Mouse (Mus musculus): Measurements from ENCODE around the gene Dscaml1. TPM values are rescaled to one million over a fixed set of nuclear protein-coding genes. Genes with fewer than 3 reads are reported as not detected.

The Dscaml1 gene
- polyA plus RNA-seq, 1 experiment = not detected

DNA sequence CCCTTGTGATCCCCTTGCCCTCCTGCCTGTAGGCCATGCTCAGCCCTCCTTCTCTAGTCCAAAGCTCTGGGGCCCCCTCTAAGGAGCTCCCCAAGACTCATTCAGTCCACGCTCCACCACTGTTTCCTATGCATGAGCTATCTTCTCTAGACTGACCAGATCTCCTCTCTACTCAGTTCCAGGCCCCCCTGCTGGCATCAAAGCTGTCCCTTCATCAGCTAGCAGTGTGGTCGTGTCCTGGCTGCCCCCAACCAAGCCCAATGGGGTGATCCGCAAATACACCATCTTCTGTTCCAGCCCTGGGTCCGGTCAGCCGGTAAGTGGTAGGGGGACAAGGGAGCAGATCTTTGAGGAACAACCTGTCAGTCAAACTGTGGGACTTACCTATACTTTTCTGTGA is 305.4 kb downstream of the Dscaml1 start:
- no peak overlapping the region for H3K4me3 ChIP-seq (replicated peaks; ENCODE audit: control insufficient read depth, low read depth, low read length)
- 88% methylated on average over 5 of the region's 5 CpGs for WGBS
- no peaks in the 10 kb centered on the region for H3K4me1 ChIP-seq (ENCODE audit: control insufficient read depth, insufficient read depth, low read length)
- TF ChIP-seq POLR2A (IDR thresholded peaks at IDR 0.05; ENCODE audit: borderline replicate concordance, control insufficient read depth, low read depth, low read length) = no peak
- TF ChIP-seq CTCF (IDR thresholded peaks at IDR 0.05; ENCODE audit: control insufficient read depth, insufficient read depth, low read length) = no peak
- H3K27ac ChIP-seq (ENCODE audit: control insufficient read depth, insufficient read depth, low read depth, low read length, poor library complexity) = no peak overlapping the region

DNA sequence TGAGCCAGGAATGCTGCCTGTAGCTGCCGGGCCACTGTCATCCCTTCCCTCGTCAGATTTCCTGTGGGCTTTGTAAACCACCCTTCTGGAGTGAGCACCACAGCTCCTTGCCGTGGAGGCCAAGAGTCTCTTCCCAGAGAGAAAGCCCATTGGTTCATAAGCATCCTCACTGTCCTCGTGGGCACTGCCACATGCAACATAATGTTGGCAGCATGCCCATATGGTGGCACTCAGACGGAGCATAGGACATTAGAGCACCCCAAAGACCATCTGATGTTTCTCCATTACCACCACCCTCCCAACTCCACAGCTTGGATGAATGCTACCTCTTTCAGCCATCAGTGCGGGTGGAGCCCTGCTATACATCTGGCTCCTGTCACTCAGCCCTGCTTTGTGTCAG is 306.8 kb downstream of the Dscaml1 start:
- Histone ChIP-seq H3K4me3 (replicated peaks; ENCODE audit: control insufficient read depth, low read depth, low read length) (no peak overlapping the region), H3K27ac (ENCODE audit: control insufficient read depth, insufficient read depth, low read depth, low read length, poor library complexity) (no peak overlapping the region), H3K4me1 (ENCODE audit: control insufficient read depth, insufficient read depth, low read length) (no peaks in the 10 kb centered on the region)
- TF ChIP-seq CTCF (IDR thresholded peaks at IDR 0.05; ENCODE audit: control insufficient read depth, insufficient read depth, low read length) (no peak), POLR2A (IDR thresholded peaks at IDR 0.05; ENCODE audit: borderline replicate concordance, control insufficient read depth, low read depth, low read length) (no peak)
- 27% methylated on average over 6 of the region's 6 CpGs for WGBS

DNA sequence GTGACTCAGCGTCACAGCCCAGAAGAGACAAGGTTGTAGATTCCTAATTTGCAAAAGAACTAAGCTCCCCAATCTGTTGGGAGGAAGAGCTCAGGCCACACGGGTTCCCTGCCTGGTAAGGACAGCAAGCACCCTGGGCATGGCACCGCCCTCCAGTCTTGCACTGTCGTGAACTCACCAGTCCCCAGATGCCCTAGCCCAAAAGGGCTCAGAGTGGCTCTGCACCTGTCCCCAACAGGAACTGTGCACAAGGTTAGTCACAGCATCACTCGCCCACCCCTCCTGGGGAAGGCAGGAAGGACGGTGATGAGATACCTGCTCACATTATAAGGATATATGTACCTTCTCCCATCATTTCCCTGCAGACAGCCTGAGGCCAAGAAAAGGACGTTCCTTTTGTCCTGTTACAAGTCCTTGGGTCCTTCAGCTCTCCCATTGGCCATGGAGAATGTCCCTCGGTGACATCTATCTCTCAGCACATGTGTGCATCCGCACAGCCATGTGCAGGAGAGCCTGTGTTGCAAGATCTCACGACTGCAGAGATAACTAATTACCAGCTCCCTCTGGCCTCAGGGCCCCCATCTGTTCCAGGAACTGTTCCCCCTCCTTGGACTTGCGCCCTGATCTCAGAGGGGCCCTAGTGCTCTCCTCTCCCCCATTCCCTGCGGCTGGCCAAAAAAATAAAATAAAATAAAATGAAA is 312.7 kb downstream of the Dscaml1 start:
- TF ChIP-seq POLR2A (IDR thresholded peaks at IDR 0.05; ENCODE audit: borderline replicate concordance, control insufficient read depth, low read depth, low read length) (no peak), CTCF (IDR thresholded peaks at IDR 0.05; ENCODE audit: control insufficient read depth, insufficient read depth, low read length) (no peak)

DNA sequence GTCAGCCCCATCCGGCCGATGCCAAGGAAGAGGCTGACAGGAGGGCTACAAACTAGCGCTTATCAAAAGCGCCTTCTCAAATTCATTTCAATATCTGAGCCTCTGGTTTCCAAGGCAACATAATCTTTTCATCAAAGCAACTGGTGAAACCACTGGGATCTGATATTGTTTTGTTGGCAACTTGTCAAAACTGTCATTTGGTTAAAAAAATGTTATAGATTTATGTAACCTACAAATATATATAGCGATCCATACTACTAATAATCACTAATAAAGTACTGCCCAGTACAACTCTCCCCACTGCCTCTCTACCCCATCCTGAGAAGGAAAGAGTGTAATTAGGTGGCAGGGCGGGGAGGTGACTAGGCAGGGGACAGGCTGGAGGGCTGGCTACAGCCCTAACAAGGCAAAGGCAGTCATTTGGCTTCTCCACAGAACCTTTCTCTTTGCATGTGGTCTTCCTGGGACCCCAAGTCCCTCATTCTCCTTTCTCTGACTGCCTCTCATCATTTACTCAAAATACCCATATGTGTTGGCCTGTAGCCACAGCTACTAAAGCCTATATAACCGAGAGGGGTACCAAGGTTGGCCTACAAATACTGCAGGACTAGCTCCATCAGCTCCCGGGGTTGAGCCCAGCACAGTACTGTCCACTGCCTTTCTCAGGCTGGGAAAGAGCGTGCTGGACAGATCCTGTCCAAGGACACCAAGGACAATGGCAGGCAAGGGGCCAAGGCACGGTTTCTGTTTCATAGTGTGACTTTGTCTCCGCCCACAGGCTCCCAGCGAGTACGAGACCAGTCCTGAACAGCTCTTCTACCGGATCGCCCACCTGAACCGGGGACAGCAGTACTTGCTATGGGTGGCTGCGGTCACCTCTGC is 313.5 kb downstream of the Dscaml1 start:
- TF ChIP-seq POLR2A (IDR thresholded peaks at IDR 0.05; ENCODE audit: borderline replicate concordance, control insufficient read depth, low read depth, low read length) = no peak
- no peak for TF ChIP-seq CTCF (IDR thresholded peaks at IDR 0.05; ENCODE audit: control insufficient read depth, insufficient read depth, low read length)
- no peak overlapping the region for H3K4me3 ChIP-seq (replicated peaks; ENCODE audit: control insufficient read depth, low read depth, low read length)
- 63% methylated on average over 17 of the region's 17 CpGs for WGBS
- no peak overlapping the region for H3K27ac ChIP-seq (ENCODE audit: control insufficient read depth, insufficient read depth, low read depth, low read length, poor library complexity)
- H3K4me1 ChIP-seq (ENCODE audit: control insufficient read depth, insufficient read depth, low read length) = peaks cover 1% of the 10 kb centered on the region; the same call in 1 of the 2 replicates

More for the DNA sequence above, 312.7 kb downstream of the Dscaml1 start:
- WGBS = 55% methylated on average over 12 of the region's 12 CpGs
- peaks cover 1% of the 10 kb centered on the region; the same call in 1 of the 2 replicates for H3K4me1 ChIP-seq (ENCODE audit: control insufficient read depth, insufficient read depth, low read length)
- H3K27ac ChIP-seq (ENCODE audit: control insufficient read depth, insufficient read depth, low read depth, low read length, poor library complexity) = no peak overlapping the region
- H3K4me3 ChIP-seq (replicated peaks; ENCODE audit: control insufficient read depth, low read depth, low read length) = no peak overlapping the region

DNA sequence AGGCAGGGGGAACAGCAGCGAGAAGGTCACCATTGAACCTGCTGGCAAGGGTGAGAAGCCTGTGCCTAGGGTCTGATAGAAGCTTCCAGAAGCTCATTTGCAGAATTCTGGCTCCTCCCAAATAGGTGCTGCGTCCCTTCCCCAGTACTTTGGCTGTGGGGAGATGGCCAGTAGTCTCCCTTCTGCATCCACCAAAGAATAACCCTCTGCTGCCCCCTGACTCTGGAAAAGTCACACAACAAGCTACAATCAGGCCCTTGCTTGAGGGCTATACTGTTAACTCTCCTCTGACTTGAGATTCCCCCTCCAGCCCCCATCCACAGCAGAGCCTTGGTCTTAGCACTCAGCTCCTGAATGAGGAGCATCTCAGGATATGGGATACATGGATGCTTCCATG is 314.2 kb downstream of the Dscaml1 start:
- Histone ChIP-seq H3K4me1 (ENCODE audit: control insufficient read depth, insufficient read depth, low read length) (peaks cover 1% of the 10 kb centered on the region; the same call in 1 of the 2 replicates), H3K4me3 (replicated peaks; ENCODE audit: control insufficient read depth, low read depth, low read length) (no peak overlapping the region), H3K27ac (ENCODE audit: control insufficient read depth, insufficient read depth, low read depth, low read length, poor library complexity) (no peak overlapping the region)
- no peak for TF ChIP-seq CTCF (IDR thresholded peaks at IDR 0.05; ENCODE audit: control insufficient read depth, insufficient read depth, low read length)
- TF ChIP-seq POLR2A (IDR thresholded peaks at IDR 0.05; ENCODE audit: borderline replicate concordance, control insufficient read depth, low read depth, low read length) = no peak
- 62% methylated on average over 2 of the region's 2 CpGs for WGBS

DNA sequence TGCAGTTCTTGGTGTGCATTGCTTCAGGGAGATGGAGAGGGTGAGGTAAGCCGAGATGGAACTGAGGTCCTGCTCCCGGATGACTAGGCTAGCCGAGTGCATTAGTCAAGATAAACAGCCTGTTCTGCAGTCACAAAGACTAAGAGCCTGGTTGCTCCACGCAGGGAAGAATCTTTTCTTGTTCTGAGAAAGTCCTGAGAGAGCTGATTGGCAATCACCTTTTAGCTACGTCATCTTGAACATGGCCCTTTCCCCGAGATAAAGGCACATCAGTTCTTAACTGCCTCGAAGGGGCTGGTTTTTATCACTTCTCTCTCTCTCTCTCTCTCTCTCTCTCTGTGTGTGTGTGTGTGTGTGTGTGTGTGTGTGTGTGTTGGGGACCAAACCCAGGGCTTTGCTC is 319.0 kb downstream of the Dscaml1 start:
- Histone ChIP-seq H3K4me3 (replicated peaks; ENCODE audit: control insufficient read depth, low read depth, low read length) (no peak overlapping the region), H3K4me1 (ENCODE audit: control insufficient read depth, insufficient read depth, low read length) (no peaks in the 10 kb centered on the region), H3K27ac (ENCODE audit: control insufficient read depth, insufficient read depth, low read depth, low read length, poor library complexity) (no peak overlapping the region)
- 44% methylated on average over 7 of the region's 7 CpGs for WGBS
- TF ChIP-seq POLR2A (IDR thresholded peaks at IDR 0.05; ENCODE audit: borderline replicate concordance, control insufficient read depth, low read depth, low read length) = no peak
- TF ChIP-seq CTCF (IDR thresholded peaks at IDR 0.05; ENCODE audit: control insufficient read depth, insufficient read depth, low read length) = no peak

DNA sequence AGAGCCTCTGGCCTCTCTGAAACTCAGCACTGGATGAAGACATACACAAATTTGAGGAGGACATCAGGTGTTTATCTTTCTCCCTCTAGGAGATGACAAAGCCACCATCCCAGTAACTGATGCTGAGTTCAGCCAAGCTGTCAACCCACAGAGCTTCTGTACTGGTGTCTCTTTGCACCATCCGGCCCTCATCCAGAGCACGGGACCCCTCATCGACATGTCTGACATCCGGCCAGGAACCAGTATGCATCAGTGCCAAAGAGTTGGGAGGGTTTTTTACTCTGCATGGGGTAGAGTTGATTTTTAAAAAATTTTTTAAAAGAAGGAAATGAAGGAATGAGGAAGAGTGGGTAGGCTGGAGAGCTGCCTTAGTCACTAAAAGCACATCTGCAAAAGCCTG is 323.5 kb downstream of the Dscaml1 start:
- TF ChIP-seq CTCF (IDR thresholded peaks at IDR 0.05; ENCODE audit: control insufficient read depth, insufficient read depth, low read length) (no peak), POLR2A (IDR thresholded peaks at IDR 0.05; ENCODE audit: borderline replicate concordance, control insufficient read depth, low read depth, low read length) (no peak)
- WGBS = 79% methylated on average over 4 of the region's 4 CpGs
- H3K4me1 ChIP-seq (ENCODE audit: control insufficient read depth, insufficient read depth, low read length) = no peaks in the 10 kb centered on the region
- H3K27ac ChIP-seq (ENCODE audit: control insufficient read depth, insufficient read depth, low read depth, low read length, poor library complexity) = no peak overlapping the region
- H3K4me3 ChIP-seq (replicated peaks; ENCODE audit: control insufficient read depth, low read depth, low read length) = no peak overlapping the region

DNA sequence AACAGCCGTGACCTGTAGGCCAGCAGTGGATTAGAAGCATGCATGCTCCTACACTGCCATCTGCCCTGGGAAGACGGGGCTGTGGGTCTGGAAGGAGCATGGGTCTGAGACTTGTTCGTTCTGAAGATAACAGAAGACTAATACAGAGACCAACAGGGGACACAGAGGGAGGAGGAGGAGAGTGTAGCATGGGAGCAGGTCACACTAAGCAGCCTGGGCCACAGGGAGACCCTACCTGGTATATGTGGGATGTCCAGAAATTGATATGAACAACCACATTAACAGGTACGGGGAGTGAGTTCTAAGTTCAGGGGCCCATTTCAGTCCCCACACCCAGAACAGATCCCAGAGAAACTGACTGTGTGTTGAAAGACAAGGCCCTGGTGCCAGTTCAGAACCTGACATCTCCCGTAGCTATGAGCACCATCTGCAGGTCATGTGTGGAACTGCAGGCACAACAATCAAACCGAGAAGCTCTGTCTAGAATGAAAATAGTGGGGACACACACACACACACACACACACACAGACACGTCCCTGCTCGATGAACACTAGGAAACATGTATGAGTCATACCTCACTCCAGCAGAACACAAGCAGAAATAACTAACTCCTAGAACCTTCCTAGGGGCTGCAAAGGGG is 328.1 kb downstream of the Dscaml1 start:
- WGBS = 38% methylated on average over 8 of the region's 8 CpGs
- Histone ChIP-seq H3K27ac (ENCODE audit: control insufficient read depth, insufficient read depth, low read depth, low read length, poor library complexity) (no peak overlapping the region), H3K4me3 (replicated peaks; ENCODE audit: control insufficient read depth, low read depth, low read length) (no peak overlapping the region), H3K4me1 (ENCODE audit: control insufficient read depth, insufficient read depth, low read length) (no peaks in the 10 kb centered on the region)
- TF ChIP-seq POLR2A (IDR thresholded peaks at IDR 0.05; ENCODE audit: borderline replicate concordance, control insufficient read depth, low read depth, low read length) (no peak), CTCF (IDR thresholded peaks at IDR 0.05; ENCODE audit: control insufficient read depth, insufficient read depth, low read length) (peak; percentile 79)
